Comparison of ENCODE assay signal across 8 mouse cellular contexts in the genomic region with DNA sequence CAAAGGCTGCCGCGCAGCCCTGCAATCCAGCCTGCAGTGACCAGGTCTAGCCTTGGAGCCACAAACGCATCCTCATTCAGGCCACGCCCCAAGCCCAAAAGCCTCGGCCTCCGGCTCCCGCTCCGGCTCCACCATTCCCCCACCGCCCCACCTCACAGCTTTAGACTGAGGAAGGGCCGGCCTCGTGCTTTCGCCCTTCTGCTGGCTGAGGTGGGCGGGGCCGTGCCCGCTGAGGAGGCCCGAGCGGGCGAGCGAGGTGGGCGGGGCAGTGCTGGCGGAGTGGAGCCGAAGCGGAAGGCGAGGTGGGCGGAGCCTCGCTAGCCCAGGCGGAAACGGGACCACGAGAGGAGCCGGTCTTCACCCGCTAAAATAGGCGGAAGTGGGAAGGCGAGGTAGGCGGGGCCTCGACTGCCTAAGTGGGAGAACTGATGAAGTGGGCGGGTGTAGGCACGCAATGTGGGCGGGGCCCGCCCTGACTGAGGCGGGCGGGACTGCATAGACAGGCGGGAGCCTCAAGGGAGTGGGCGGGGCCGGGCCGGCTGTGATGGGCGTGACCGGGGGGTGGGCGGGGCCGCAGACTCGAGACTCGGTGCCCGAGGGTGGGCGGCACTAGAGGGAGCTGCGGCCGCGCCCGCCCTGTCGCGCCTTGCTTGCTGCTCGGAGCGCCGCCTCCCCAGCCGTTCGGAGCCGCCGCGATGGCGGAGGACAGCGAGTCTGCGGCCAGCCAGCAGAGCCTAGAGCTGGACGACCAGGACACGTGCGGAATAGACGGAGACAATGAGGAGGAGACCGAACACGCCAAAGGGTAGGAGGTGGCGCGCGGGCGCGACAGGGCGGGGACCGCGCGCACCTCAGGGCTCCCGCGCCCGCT. TPM values are rescaled to one million over a fixed set of nuclear protein-coding genes. Genes with fewer than 3 reads are reported as not detected.
DNase-seq lines count a peak whose midpoint lies in the region; ATAC-seq lines count a peak whose summit lies in the region.

A gene (plus strand): TSS at position 611 of the 871 bp plus-strand sequence.

- H3K9ac ChIP-seq in hindbrain, embryonic 16.5 days (ENCODE audit: low read depth, low read length) = peak within 1 kb of the TSS; percentile 89

- no peaks in the 10 kb centered on the region for H3K27me3 ChIP-seq in hindbrain, embryonic 16.5 days (replicated peaks; ENCODE audit: control insufficient read depth, insufficient read depth, low read length)

- peak; percentile 97 for ATAC-seq in hindbrain, embryonic 16.5 days

- 0% methylated on average over 67 of the region's 88 CpGs for WGBS in hindbrain, embryonic 16.5 days
- WGBS in macrophage (ENCODE audit: missing documents) = under 1% methylated on average over 86 of the region's 88 CpGs

- peaks cover 39% of the 10 kb centered on the region for H3K79me2 ChIP-seq in macrophage (ENCODE audit: inconsistent target)

- no peaks in the 10 kb centered on the region for H3K9me3 ChIP-seq in hindbrain, embryonic 16.5 days (ENCODE audit: control insufficient read depth, low read length)

- peak; percentile 98 for DNase-seq in WW6 (ENCODE audit: low read depth, low spot score)
- DNase-seq in cerebellum, postnatal 4 days (ENCODE audit: low spot score in 2 of 2) = peak; percentile 96 to 99
- DNase-seq in gastrocnemius, adult 18-20 months (ENCODE audit: low spot score) = peak; percentile 99
- DNase-seq in left cerebral cortex, adult 18-20 months (ENCODE audit: low spot score in 2 of 2) = peak; percentile 96 to 97
- peak; percentile 99 for DNase-seq in right cerebral cortex, adult 18-20 months
- peak; percentile 96 for DNase-seq in urinary bladder, postnatal 10 days (ENCODE audit: low spot score)

- H3K36me3 ChIP-seq in hindbrain, embryonic 16.5 days (ENCODE audit: control insufficient read depth, insufficient read depth, low read length) = no peaks in the 10 kb centered on the region
- no peaks in the 10 kb centered on the region for H3K36me3 ChIP-seq in macrophage (ENCODE audit: inconsistent target)

- H3K4me2 ChIP-seq in hindbrain, embryonic 16.5 days (ENCODE audit: low read length) = peak within 1 kb of the TSS; percentile 79

- peaks cover 9% of the 10 kb centered on the region for H3K4me1 ChIP-seq in hindbrain, embryonic 16.5 days (ENCODE audit: control insufficient read depth, insufficient read depth, low read depth, low read length)

- peak within 1 kb of the TSS; percentile 65 for H3K4me3 ChIP-seq in hindbrain, embryonic 16.5 days (ENCODE audit: low read length)
- H3K4me3 ChIP-seq in macrophage (ENCODE audit: inconsistent target) = peak within 1 kb of the TSS; percentile 51

- H3K27ac ChIP-seq in hindbrain, embryonic 16.5 days (ENCODE audit: low read depth, low read length) = peak within 1 kb of the TSS; percentile 95
- peak within 1 kb of the TSS; percentile 52 for H3K27ac ChIP-seq in macrophage

RNA-seq across cellular contexts. Expression of the gene that starts here (rescaled TPM):
- total RNA-seq in gastrocnemius, adult 18-20 months (2021) = 10 to 100 TPM; 11.7 to 12.7 TPM
- 108 and 112 TPM in 2 replicates for polyA plus RNA-seq in hindbrain, embryonic 16.5 days (2015; fragmentation: Nextera tagmentation; extraction: Ambion mirVana)
- 100 to 1,000 TPM in 1 of 2 experiments, 10 to 100 TPM in 1; 99.5 to 103 TPM for total RNA-seq in left cerebral cortex, adult 18-20 months (2021)
- total RNA-seq in macrophage (2018; cell fraction: chromatin; rRNA removed) = 10 to 100 TPM; 11.8 to 65.9 (median 36.4) TPM
- 10 to 100 TPM; 13.2 to 17.9 (median 14.8) TPM for total RNA-seq in macrophage (2018; cell fraction: cytosol; rRNA removed)
- 10 to 100 TPM; 10.6 to 54.5 (median 24.1) TPM for total RNA-seq in macrophage (2018; cell fraction: nucleus; rRNA removed)
- polyA plus RNA-seq in macrophage (2018) = 13.5 to 16.7 TPM (median 13.8 TPM) in 3 replicates

Comparison
In these comparisons a context has a peak if more than half of its experiments do, and no peak if none do; other contexts are left out.
1. Peak in every context shown above with its lines: DNase-seq, ATAC-seq, H3K4me3 ChIP-seq and H3K27ac ChIP-seq.
2. RNA of the gene that starts here (total RNA-seq): 99.5 to 103 TPM in left cerebral cortex, adult 18-20 months; 11.7 to 12.7 TPM in gastrocnemius, adult 18-20 months; every median in the first group is over 4 times any median in the second.